Mouse (Mus musculus): ENCODE measurements around the gene Mdm1. TPM values are rescaled to one million over a fixed set of nuclear protein-coding genes. Genes with fewer than 3 reads are reported as not detected.

The Mdm1 gene
- polyA plus RNA-seq, 1 experiment, result 7.3 TPM

- no peak for TF ChIP-seq CTCF (IDR thresholded peaks at IDR 0.05; ENCODE audit: borderline replicate concordance, insufficient read depth, low read length)
- TF ChIP-seq POLR2A (IDR thresholded peaks at IDR 0.05; ENCODE audit: low read depth, low read length), result no peak
- peaks cover 13% of the 10 kb centered on the region for H3K4me1 ChIP-seq (ENCODE audit: control insufficient read depth, insufficient read depth, low read length)
- H3K4me3 ChIP-seq (ENCODE audit: insufficient read depth, low read length), result no peak overlapping the region
- H3K27ac ChIP-seq (ENCODE audit: insufficient read depth, low read length), result no peak overlapping the region
Observed at GRCm38 (mm10) chr10:118121937-118122285, 19.7 kb upstream of the Mdm1 start.

- H3K4me3 ChIP-seq (ENCODE audit: insufficient read depth, low read length), result no peak overlapping the region
- H3K4me1 ChIP-seq (ENCODE audit: control insufficient read depth, insufficient read depth, low read length), result peaks cover 13% of the 10 kb centered on the region
- TF ChIP-seq POLR2A (IDR thresholded peaks at IDR 0.05; ENCODE audit: low read depth, low read length), result no peak
- no peak overlapping the region for H3K27ac ChIP-seq (ENCODE audit: insufficient read depth, low read length)
Observed at GRCm38 (mm10) chr10:118122441-118123162, 19.0 kb upstream of the Mdm1 start.

GRCm38 (mm10) chr10:118125236-118125635 lies 16.4 kb upstream of the Mdm1 start:
- TF ChIP-seq POLR2A (IDR thresholded peaks at IDR 0.05; ENCODE audit: low read depth, low read length), result no peak
- no peak for TF ChIP-seq CTCF (IDR thresholded peaks at IDR 0.05; ENCODE audit: borderline replicate concordance, insufficient read depth, low read length)
- H3K27ac ChIP-seq (ENCODE audit: insufficient read depth, low read length), result no peak overlapping the region
- peaks cover 13% of the 10 kb centered on the region for H3K4me1 ChIP-seq (ENCODE audit: control insufficient read depth, insufficient read depth, low read length)
- no peak overlapping the region for H3K4me3 ChIP-seq (ENCODE audit: insufficient read depth, low read length)

GRCm38 (mm10) chr10:118125776-118126445 lies 15.7 kb upstream of the Mdm1 start:
- no peak overlapping the region for H3K27ac ChIP-seq (ENCODE audit: insufficient read depth, low read length)
- H3K4me1 ChIP-seq (ENCODE audit: control insufficient read depth, insufficient read depth, low read length), result peaks cover 11% of the 10 kb centered on the region
- no peak for TF ChIP-seq CTCF (IDR thresholded peaks at IDR 0.05; ENCODE audit: borderline replicate concordance, insufficient read depth, low read length)
- no peak for TF ChIP-seq POLR2A (IDR thresholded peaks at IDR 0.05; ENCODE audit: low read depth, low read length)
- H3K4me3 ChIP-seq (ENCODE audit: insufficient read depth, low read length), result no peak overlapping the region

GRCm38 (mm10) chr10:118129001-118129682 lies 12.5 kb upstream of the Mdm1 start:
- H3K4me3 ChIP-seq (ENCODE audit: insufficient read depth, low read length), result no peak overlapping the region
- H3K27ac ChIP-seq (ENCODE audit: insufficient read depth, low read length), result no peak overlapping the region
- TF ChIP-seq POLR2A (IDR thresholded peaks at IDR 0.05; ENCODE audit: low read depth, low read length) (no peak), CTCF (IDR thresholded peaks at IDR 0.05; ENCODE audit: borderline replicate concordance, insufficient read depth, low read length) (no peak)
- no peaks in the 10 kb centered on the region for H3K4me1 ChIP-seq (ENCODE audit: control insufficient read depth, insufficient read depth, low read length)

- no peak overlapping the region for H3K27ac ChIP-seq (ENCODE audit: insufficient read depth, low read length)
- no peak for TF ChIP-seq CTCF (IDR thresholded peaks at IDR 0.05; ENCODE audit: borderline replicate concordance, insufficient read depth, low read length)
- no peak overlapping the region for H3K4me3 ChIP-seq (ENCODE audit: insufficient read depth, low read length)
- H3K4me1 ChIP-seq (ENCODE audit: control insufficient read depth, insufficient read depth, low read length), result no peaks in the 10 kb centered on the region
Observed at GRCm38 (mm10) chr10:118130016-118130415, 11.6 kb upstream of the Mdm1 start.

- H3K27ac ChIP-seq (ENCODE audit: insufficient read depth, low read length), result no peak overlapping the region
- no peak overlapping the region for H3K4me3 ChIP-seq (ENCODE audit: insufficient read depth, low read length)
- TF ChIP-seq CTCF (IDR thresholded peaks at IDR 0.05; ENCODE audit: borderline replicate concordance, insufficient read depth, low read length), result no peak
- TF ChIP-seq POLR2A (IDR thresholded peaks at IDR 0.05; ENCODE audit: low read depth, low read length), result no peak
- no peaks in the 10 kb centered on the region for H3K4me1 ChIP-seq (ENCODE audit: control insufficient read depth, insufficient read depth, low read length)
Observed at GRCm38 (mm10) chr10:118132993-118133392, 8.6 kb upstream of the Mdm1 start.

GRCm38 (mm10) chr10:118138508-118138907 lies 3.1 kb upstream of the Mdm1 start:
- Histone ChIP-seq H3K4me3 (ENCODE audit: insufficient read depth, low read length) (no peak overlapping the region), H3K4me1 (ENCODE audit: control insufficient read depth, insufficient read depth, low read length) (peaks cover 6% of the 10 kb centered on the region), H3K27ac (ENCODE audit: insufficient read depth, low read length) (no peak overlapping the region)
- TF ChIP-seq CTCF (IDR thresholded peaks at IDR 0.05; ENCODE audit: borderline replicate concordance, insufficient read depth, low read length) (no peak), POLR2A (IDR thresholded peaks at IDR 0.05; ENCODE audit: low read depth, low read length) (no peak)

- H3K4me3 ChIP-seq (ENCODE audit: insufficient read depth, low read length), result no peak overlapping the region
- peak overlapping the region; percentile 44 for H3K27ac ChIP-seq (ENCODE audit: insufficient read depth, low read length)
- peaks cover 6% of the 10 kb centered on the region for H3K4me1 ChIP-seq (ENCODE audit: control insufficient read depth, insufficient read depth, low read length)
- TF ChIP-seq CTCF (IDR thresholded peaks at IDR 0.05; ENCODE audit: borderline replicate concordance, insufficient read depth, low read length), result no peak
- TF ChIP-seq POLR2A (IDR thresholded peaks at IDR 0.05; ENCODE audit: low read depth, low read length), result no peak
Observed at GRCm38 (mm10) chr10:118139837-118140570, 1.6 kb upstream of the Mdm1 start.

Data from embryonic fibroblast, embryonic 13.5 days (primary cell).